Mouse (Mus musculus) stomach, embryonic 14.5 days (tissue): ENCODE measurements at regions not wholly inside any gene's neighbourhood (a gene's known extent, or its start where the extent isn't known, plus 50 kb on each side); places are given as distances from the start of the nearest gene placed in this dataset.

Source experiments
- ATAC-seq: fragments of 200-750 bp; cut with Nextera tagmentation; 2 replicates; pipeline ENCODE4 v1.8.0; 2017; ENCODE audit warnings: low read depth, moderate TSS enrichment; ENCODE audit not compliant: insufficient number of reproducible peaks, insufficient read depth, low FRiP score
- H3K27ac ChIP-seq: fragments of 300-500 bp; sonication (generic); 2 replicates; pipeline ENCODE4 v1.5.1; 2014; ENCODE audit warnings: mild to moderate bottlenecking, low read length, moderate library complexity, mixed read lengths
- H3K27me3 ChIP-seq: fragments of 300-500 bp; sonication (generic); 2 replicates; pipeline ENCODE4 v1.6.1; 2014; ENCODE audit warnings: low read length, control low read depth, mixed read lengths; ENCODE audit not compliant: control insufficient read depth, insufficient read depth
- H3K36me3 ChIP-seq: fragments of 300-500 bp; sonication (generic); 2 replicates; pipeline ENCODE4 v1.6.1; 2014; ENCODE audit warnings: mild to moderate bottlenecking, control low read depth, low read length, moderate library complexity, mixed read lengths; ENCODE audit not compliant: control insufficient read depth, insufficient read depth
- H3K4me1 ChIP-seq: fragments of 300-500 bp; sonication (generic); 2 replicates; pipeline ENCODE4 v1.6.1; 2014; ENCODE audit warnings: low read length, control low read depth, mixed read lengths; ENCODE audit not compliant: control insufficient read depth, insufficient read depth
- H3K4me2 ChIP-seq: fragments of 300-500 bp; sonication (generic); replicated peaks from 2 replicates; pipeline ENCODE4 v1.6.1; 2014; ENCODE audit warnings: low read depth, low read length, control low read depth
- H3K4me3 ChIP-seq: fragments of 300-500 bp; sonication (generic); 2 replicates; pipeline ENCODE4 v1.5.1; 2014; ENCODE audit warnings: low read depth, low read length, control low read depth
- H3K9ac ChIP-seq: fragments of 300-500 bp; sonication (generic); replicated peaks from 2 replicates; pipeline ENCODE4 v1.6.1; 2014; ENCODE audit warnings: low read depth, mild to moderate bottlenecking, control low read depth, low read length, moderate library complexity, mixed read lengths
- H3K9me3 ChIP-seq: fragments of 300-500 bp; sonication (generic); 2 replicates; pipeline ENCODE4 v1.6.1; 2016; ENCODE audit warnings: low read depth, low read length, control low read depth; ENCODE audit not compliant: control insufficient read depth
- WGBS: fragments of 180-500 bp; shearing (Covaris S2); extraction: QIAGEN DNeasy Blood & Tissue Kit; methylation state at CpG from one replicate; pipeline ENCODE4 v1.1.7; 2014; 5-methylcytosine and 5-hydroxymethylcytosine counted together

- no peak overlapping the region for H3K4me3 ChIP-seq
- H3K4me2 ChIP-seq, result no peak overlapping the region
- WGBS, result 83% methylated on average over 1 of the region's 1 CpGs
- no peaks in the 10 kb centered on the region for H3K27me3 ChIP-seq
- no peaks in the 10 kb centered on the region; the same call in 1 of the 2 replicates for H3K9me3 ChIP-seq
- H3K4me1 ChIP-seq, result no peaks in the 10 kb centered on the region
- H3K36me3 ChIP-seq, result no peaks in the 10 kb centered on the region
- no peak overlapping the region for H3K27ac ChIP-seq
- no peak for ATAC-seq
- no peak overlapping the region for H3K9ac ChIP-seq
Observed at GRCm38 (mm10) chr1:105112762-105113525, 243.6 kb downstream of the Rnf152 start.

- WGBS, result 79% methylated on average over 4 of the region's 4 CpGs
- H3K27ac ChIP-seq, result no peak overlapping the region
Observed at GRCm38 (mm10) chr1:105111236-105111635, 245.3 kb downstream of the Rnf152 start.

GRCm38 (mm10) chr1:105110581-105111210 lies 245.8 kb downstream of the Rnf152 start:
- no peaks in the 10 kb centered on the region for H3K4me1 ChIP-seq
- ATAC-seq, result no peak
- H3K9ac ChIP-seq, result no peak overlapping the region
- no peak overlapping the region for H3K27ac ChIP-seq
- no peak overlapping the region for H3K4me3 ChIP-seq
- no peaks in the 10 kb centered on the region for H3K36me3 ChIP-seq
- H3K27me3 ChIP-seq, result no peaks in the 10 kb centered on the region
- WGBS, result 81% methylated on average over 1 of the region's 1 CpGs
- no peaks in the 10 kb centered on the region; the same call in 1 of the 2 replicates for H3K9me3 ChIP-seq
- H3K4me2 ChIP-seq, result no peak overlapping the region

More at GRCm38 (mm10) chr1:105111236-105111635, 245.3 kb downstream of the Rnf152 start:
- H3K4me3 ChIP-seq, result no peak overlapping the region
- no peaks in the 10 kb centered on the region; the same call in 1 of the 2 replicates for H3K9me3 ChIP-seq
- no peaks in the 10 kb centered on the region for H3K4me1 ChIP-seq
- no peak overlapping the region for H3K9ac ChIP-seq
- H3K4me2 ChIP-seq, result no peak overlapping the region
- no peaks in the 10 kb centered on the region for H3K36me3 ChIP-seq
- no peaks in the 10 kb centered on the region for H3K27me3 ChIP-seq
- no peak for ATAC-seq

- Histone ChIP-seq H3K27me3 (no peaks in the 10 kb centered on the region), H3K4me2 (no peak overlapping the region), H3K27ac (no peak overlapping the region), H3K36me3 (no peaks in the 10 kb centered on the region), H3K9me3 (no peaks in the 10 kb centered on the region), H3K4me1 (no peaks in the 10 kb centered on the region), H3K4me3 (no peak overlapping the region), H3K9ac (no peak overlapping the region)
- WGBS, result 54% methylated on average over 4 of the region's 4 CpGs
- ATAC-seq, result no peak
Observed at GRCm38 (mm10) chr1:105107836-105108235, 248.7 kb downstream of the Rnf152 start.

GRCm38 (mm10) chr1:105107257-105107656 lies 249.3 kb downstream of the Rnf152 start:
- ATAC-seq, result no peak
- no peaks in the 10 kb centered on the region for H3K9me3 ChIP-seq
- no peak overlapping the region for H3K27ac ChIP-seq
- no peak overlapping the region for H3K9ac ChIP-seq
- H3K4me2 ChIP-seq, result no peak overlapping the region
- no peaks in the 10 kb centered on the region for H3K27me3 ChIP-seq
- H3K4me1 ChIP-seq, result no peaks in the 10 kb centered on the region
- no peak overlapping the region for H3K4me3 ChIP-seq
- WGBS, result 88% methylated on average over 1 of the region's 1 CpGs
- H3K36me3 ChIP-seq, result no peaks in the 10 kb centered on the region

GRCm38 (mm10) chr1:105105211-105105610 lies 251.3 kb downstream of the Rnf152 start:
- Histone ChIP-seq H3K36me3 (no peaks in the 10 kb centered on the region), H3K4me1 (no peaks in the 10 kb centered on the region), H3K9me3 (no peaks in the 10 kb centered on the region), H3K27me3 (no peaks in the 10 kb centered on the region), H3K4me2 (no peak overlapping the region), H3K27ac (no peak overlapping the region), H3K9ac (no peak overlapping the region), H3K4me3 (no peak overlapping the region)
- ATAC-seq, result no peak

- H3K27me3 ChIP-seq, result no peaks in the 10 kb centered on the region
- H3K9me3 ChIP-seq, result no peaks in the 10 kb centered on the region
- 49% methylated on average over 2 of the region's 2 CpGs for whole genome bisulfite sequencing
- no peak overlapping the region for H3K27ac ChIP-seq
- no peaks in the 10 kb centered on the region for H3K36me3 ChIP-seq
- ATAC-seq, result no peak
- no peaks in the 10 kb centered on the region for H3K4me1 ChIP-seq
- H3K4me3 ChIP-seq, result no peak overlapping the region
- no peak overlapping the region for H3K9ac ChIP-seq
- no peak overlapping the region for H3K4me2 ChIP-seq
Observed at GRCm38 (mm10) chr1:105095091-105095490, 261.4 kb downstream of the Rnf152 start.

- WGBS, result 80% methylated on average over 3 of the region's 3 CpGs
- no peak overlapping the region for H3K27ac ChIP-seq
Observed at GRCm38 (mm10) chr1:105094500-105094899, 262.0 kb downstream of the Rnf152 start.

More at GRCm38 (mm10) chr1:105094500-105094899, 262.0 kb downstream of the Rnf152 start:
- H3K4me3 ChIP-seq, result no peak overlapping the region
- no peak overlapping the region for H3K9ac ChIP-seq
- H3K36me3 ChIP-seq, result no peaks in the 10 kb centered on the region
- H3K4me1 ChIP-seq, result no peaks in the 10 kb centered on the region
- no peak overlapping the region for H3K4me2 ChIP-seq
- H3K9me3 ChIP-seq, result no peaks in the 10 kb centered on the region
- no peak for ATAC-seq
- no peaks in the 10 kb centered on the region for H3K27me3 ChIP-seq
